Mouse (Mus musculus) kidney, postnatal 10 days (tissue): ENCODE results near the gene Olfr1306.

ENCODE experiments used
- DNase-seq: peaks from one replicate; pipeline ENCODE4 v3.0.0; 2021; ENCODE audit warnings: mixed read lengths

Gene Olfr1306

DNA sequence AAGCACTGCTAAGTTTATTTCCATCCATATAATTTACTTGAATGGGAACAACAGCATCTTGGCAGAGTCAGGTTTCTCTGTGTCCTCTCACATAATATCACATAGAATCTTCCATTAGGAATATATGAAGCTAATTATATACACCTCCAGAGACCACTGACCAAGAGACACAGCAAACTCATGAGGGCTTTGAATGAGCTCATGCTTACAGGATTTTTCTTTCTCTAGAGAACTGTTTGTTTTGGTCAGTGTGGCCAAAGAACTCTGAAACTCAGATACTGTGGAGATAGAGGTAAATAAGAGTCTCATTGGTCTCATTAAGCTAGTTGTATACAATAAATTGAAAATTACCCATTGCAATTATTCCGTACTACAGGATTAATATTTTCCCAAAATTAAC is at the start of gene Olfr1306:
Gene Olfr1306, minus strand, starts transcription at position 101 of the 400 bp plus-strand sequence.
- DNase-seq: no peak

DNA sequence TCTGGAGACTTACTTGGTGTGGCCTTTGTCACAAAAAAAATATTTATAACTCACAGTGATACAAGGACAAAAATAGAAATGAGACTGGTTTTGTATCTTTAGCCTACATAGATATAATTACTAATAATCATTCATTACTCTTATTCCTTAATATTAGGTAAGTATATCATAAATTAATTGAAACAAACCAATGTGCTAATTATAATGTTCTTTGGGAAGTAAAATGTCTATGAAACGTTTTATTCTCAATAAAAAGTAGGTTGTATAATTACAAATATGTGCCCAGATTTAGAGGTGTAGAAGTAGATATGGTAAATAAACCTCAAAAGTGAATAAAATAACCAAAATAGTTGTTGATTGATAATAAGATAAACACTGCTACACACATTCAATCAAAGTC is 48.8 kb upstream of the Olfr1306 start, which contains the start of gene Olfr1308:
Gene Olfr1308, minus strand, starts transcription at position 101 of the 400 bp plus-strand sequence.
- DNase-seq: no peak

DNA sequence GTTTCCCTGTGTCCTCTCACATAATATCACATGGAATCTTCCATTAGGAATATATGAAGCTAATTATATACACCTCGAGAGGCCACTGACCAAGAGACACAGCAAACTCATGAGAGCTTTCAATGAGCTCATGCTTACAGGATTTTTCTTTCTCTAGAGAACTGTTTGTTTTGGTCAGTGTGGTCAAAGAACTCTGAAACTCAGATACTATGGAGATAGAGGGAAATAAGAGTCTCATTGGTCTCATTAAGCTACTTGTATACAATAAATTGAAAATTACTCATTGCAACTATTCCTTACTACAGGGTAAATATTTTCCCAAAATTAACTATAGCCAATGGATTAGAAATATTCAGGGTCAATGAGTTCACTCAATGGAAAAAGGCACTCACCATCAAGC is 33.3 kb upstream of the Olfr1306 start, which contains the start of gene Olfr1307:
Gene Olfr1307, minus strand, starts transcription at position 101 of the 400 bp plus-strand sequence.
- no peak for DNase-seq

DNA sequence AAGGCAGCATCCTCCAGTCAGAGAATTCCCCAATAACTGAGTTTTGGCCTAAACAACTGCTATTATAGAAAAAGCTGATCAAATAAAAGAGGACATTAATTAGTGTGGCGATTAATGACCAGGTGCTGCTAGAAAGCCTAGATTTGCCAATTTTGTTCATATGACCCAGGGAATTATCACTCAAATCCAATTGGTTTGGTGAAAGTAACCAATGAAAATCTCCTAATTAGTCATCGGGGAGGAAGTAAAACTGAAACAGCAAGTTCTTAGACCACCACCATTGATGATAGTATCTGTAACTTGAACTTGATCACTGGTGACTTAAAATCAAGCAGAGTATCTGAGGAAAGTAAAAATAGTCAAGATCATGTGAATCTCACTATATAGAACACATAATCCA is 39.0 kb downstream of the Olfr1306 start, which contains the start of gene Olfr1305:
Gene Olfr1305, minus strand, starts transcription at position 101 of the 400 bp plus-strand sequence.
- no peak for DNase-seq
